Mouse (Mus musculus) small intestine, adult 2 months (tissue): ENCODE results near the gene Gtpbp4. TPM values are rescaled to one million over a fixed set of nuclear protein-coding genes. Genes with fewer than 3 reads are reported as not detected.
A peak's percentile ranks its signal among the peaks of the same experiment; 100 is the strongest.

Source experiments
- H3K27ac ChIP-seq: fragments of 200-500 bp; 2 replicates; pipeline ENCODE4 v1.5.1; 2012; ENCODE audit warnings: low read depth, low read length, control low read depth, inconsistent platforms; ENCODE audit not compliant: insufficient read depth
- H3K27me3 ChIP-seq: fragments of 200-500 bp; 2 replicates; pipeline ENCODE4 v1.6.1; 2012; ENCODE audit warnings: mild to moderate bottlenecking, moderate library complexity, low read length, inconsistent platforms; ENCODE audit not compliant: control insufficient read depth, insufficient read depth
- H3K36me3 ChIP-seq: fragments of 200-500 bp; 2 replicates; pipeline ENCODE4 v1.6.1; 2012; ENCODE audit warnings: mild to moderate bottlenecking, low read length, control low read depth, inconsistent platforms; ENCODE audit not compliant: control insufficient read depth, insufficient read depth
- H3K4me1 ChIP-seq: fragments of 200-500 bp; 2 replicates; pipeline ENCODE4 v1.6.1; 2012; ENCODE audit warnings: low read length, inconsistent platforms, mixed read lengths; ENCODE audit not compliant: control insufficient read depth, insufficient read depth, insufficient read length
- H3K4me3 ChIP-seq: fragments of 200-500 bp; 2 replicates; pipeline ENCODE4 v1.5.1; 2012; ENCODE audit warnings: low read depth, mild to moderate bottlenecking, control low read depth, inconsistent platforms, low read length, moderate library complexity
- CTCF ChIP-seq: fragments of 200-500 bp; IDR thresholded peaks from 2 replicates; pipeline ENCODE4 v1.5.1; 2012; ENCODE audit warnings: low read depth, mild to moderate bottlenecking, control low read depth, inconsistent platforms, low read length, moderate library complexity, mixed read lengths; ENCODE audit not compliant: insufficient replicate concordance, insufficient read length; ENCODE audit errors: extremely low read depth
- POLR2A ChIP-seq: fragments of 200-500 bp; IDR thresholded peaks from 2 replicates; pipeline ENCODE4 v1.6.1; 2012; ENCODE audit warnings: low read depth, mild to moderate bottlenecking, control low read depth, inconsistent platforms, low read length, moderate library complexity
- WGBS: fragments of 180-500 bp; shearing (Covaris S2); methylation state at CpG from one replicate; pipeline ENCODE4 v1.1.7; 2018; 5-methylcytosine and 5-hydroxymethylcytosine counted together
- polyA plus RNA-seq: library from polyadenylated mRNA; depleted of rRNA; stranded (reverse); fragments of >200 nt; gene quantifications from 2 replicates; pipeline ENCODE4 v1.2.3, GENCODE M21; 2012

Gtpbp4 gene
- polyA plus RNA-seq, 1 experiment = 1.2 TPM

DNA sequence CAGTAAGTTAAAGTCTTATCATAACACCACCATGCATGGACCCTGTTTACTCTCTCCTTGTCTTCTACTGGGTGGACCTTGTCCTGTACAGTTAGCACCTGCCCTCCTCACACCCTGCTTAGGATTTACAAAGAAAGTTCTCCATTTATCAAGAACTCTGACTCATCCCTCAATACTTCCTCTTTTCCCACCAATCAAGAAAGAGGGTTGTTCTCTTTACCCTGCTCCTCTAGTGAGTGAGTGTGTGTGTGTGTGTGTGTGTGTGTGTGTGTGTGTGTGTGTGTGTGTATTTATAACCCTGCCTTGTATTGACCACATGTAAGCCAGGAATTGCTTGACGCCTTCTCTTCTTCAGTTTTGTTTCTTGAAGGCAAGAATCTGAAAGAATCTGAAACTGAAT lies 26.7 kb upstream of the Gtpbp4 start:
- TF ChIP-seq CTCF = no peak
- no peak for TF ChIP-seq POLR2A
- peaks cover 20% of the 10 kb centered on the region; the same call in 1 of the 2 replicates for H3K4me1 ChIP-seq
- no peaks in the 10 kb centered on the region for H3K27me3 ChIP-seq
- 32% methylated on average over 1 of the region's 1 CpGs for whole genome bisulfite sequencing
- H3K4me3 ChIP-seq = no peak overlapping the region
- H3K36me3 ChIP-seq = no peaks in the 10 kb centered on the region
- H3K27ac ChIP-seq = peak overlapping the region; percentile 92

DNA sequence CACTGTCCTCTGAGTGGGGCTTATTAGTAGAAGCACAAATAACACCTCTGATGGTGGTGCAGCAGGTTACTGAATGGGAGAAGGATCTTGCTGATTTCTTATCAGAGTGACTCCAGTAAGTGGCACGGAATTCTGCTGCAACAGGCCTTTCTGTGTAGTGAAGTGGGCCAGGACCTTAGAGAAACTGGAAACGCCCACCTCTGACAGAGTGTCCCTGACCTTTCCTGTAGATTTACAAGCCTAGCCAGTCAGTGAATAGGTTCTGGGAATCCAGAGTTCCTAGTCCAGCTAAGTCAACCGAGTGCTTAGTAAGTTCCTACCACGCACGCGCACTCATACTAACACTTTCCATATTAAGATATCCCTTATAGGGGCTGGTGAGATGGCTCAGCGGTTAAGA lies 25.7 kb upstream of the Gtpbp4 start:
- Histone ChIP-seq H3K27me3 (no peaks in the 10 kb centered on the region), H3K4me3 (no peak overlapping the region), H3K27ac (no peak overlapping the region), H3K36me3 (no peaks in the 10 kb centered on the region), H3K4me1 (peaks cover 20% of the 10 kb centered on the region; the same call in 1 of the 2 replicates)
- 89% methylated on average over 7 of the region's 7 CpGs for WGBS
- TF ChIP-seq CTCF = no peak
- TF ChIP-seq POLR2A = no peak

DNA sequence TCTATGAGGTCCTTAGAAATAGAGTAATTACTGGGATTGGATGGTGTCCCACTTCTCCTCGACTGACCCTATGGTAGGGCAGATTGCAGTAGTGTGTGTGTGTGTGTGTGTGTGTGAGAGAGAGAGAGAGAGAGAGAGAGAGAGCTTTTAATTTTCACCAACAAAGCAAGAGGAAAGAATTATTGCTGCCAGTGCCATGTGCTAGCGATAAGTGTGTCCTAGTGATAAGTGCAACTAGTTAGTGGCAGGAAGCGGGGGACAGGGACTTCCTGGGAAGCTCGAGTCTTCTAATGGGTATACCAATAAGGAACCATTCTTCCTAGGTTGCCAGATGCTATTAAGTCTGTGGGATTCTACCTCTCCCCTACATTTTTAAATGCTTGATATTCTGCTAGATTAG lies 23.8 kb upstream of the Gtpbp4 start:
- TF ChIP-seq POLR2A (no peak), CTCF (no peak)
- 66% methylated on average over 4 of the region's 4 CpGs for WGBS
- H3K27ac ChIP-seq = no peak overlapping the region
- no peaks in the 10 kb centered on the region for H3K36me3 ChIP-seq
- no peak overlapping the region for H3K4me3 ChIP-seq
- H3K4me1 ChIP-seq = peaks cover 20% of the 10 kb centered on the region; the same call in 1 of the 2 replicates
- no peaks in the 10 kb centered on the region for H3K27me3 ChIP-seq

DNA sequence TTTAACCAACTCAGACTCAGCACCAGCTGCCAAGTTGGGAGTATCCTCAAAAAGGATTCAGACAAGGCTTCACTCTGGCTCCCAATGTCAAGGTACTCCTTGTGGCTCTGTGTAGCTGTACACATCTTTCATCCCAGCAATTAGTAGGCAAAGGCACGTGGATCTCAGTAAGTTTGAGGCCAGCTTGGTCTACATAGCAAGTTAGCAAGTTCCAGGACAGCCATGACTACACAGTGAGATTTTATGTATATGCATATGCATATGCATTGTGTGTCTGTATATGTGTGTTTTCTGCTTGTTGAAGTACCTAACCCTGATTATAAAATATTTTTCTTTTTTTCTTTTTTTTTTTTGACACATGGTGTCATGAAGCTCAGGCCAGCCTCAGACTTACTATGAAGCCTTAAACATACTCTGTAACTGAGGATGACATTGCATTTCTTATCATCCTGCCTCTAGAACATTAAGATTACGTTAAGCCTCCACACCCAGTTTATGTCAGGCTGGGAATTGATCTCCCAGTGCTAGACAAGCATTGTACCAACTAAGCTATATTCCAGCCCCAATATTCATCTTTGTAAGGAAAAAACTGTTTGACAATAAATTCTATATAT lies 23.2 kb upstream of the Gtpbp4 start:
- Histone ChIP-seq H3K4me1 (peaks cover 20% of the 10 kb centered on the region; the same call in 1 of the 2 replicates), H3K27ac (no peak overlapping the region), H3K36me3 (no peaks in the 10 kb centered on the region), H3K4me3 (no peak overlapping the region), H3K27me3 (no peaks in the 10 kb centered on the region)
- TF ChIP-seq CTCF (no peak), POLR2A (no peak)
- 44% methylated on average over 2 of the region's 2 CpGs for WGBS

DNA sequence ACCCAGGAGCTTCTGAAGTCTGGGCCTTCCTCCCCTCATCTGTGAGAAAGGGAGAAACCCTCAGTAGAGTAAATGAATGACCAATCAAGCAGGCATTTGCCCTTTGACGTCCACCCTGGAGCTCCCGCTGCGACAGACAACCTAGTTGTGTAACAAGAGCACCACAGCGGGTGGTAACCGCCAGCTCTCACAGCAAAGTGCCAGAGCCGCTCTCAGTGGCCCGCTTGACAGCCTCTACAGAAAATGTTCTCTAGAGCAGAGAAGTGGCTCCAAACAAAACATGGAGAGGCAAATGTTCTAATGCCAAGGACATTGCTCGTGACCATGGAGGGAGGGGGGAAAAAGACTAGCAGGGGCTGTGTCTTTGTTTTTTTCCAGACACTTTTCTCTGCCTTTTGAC lies 21.3 kb upstream of the Gtpbp4 start:
- Histone ChIP-seq H3K4me1 (peaks cover 13% of the 10 kb centered on the region; the same call in 1 of the 2 replicates), H3K27ac (no peak overlapping the region), H3K36me3 (no peaks in the 10 kb centered on the region), H3K27me3 (no peaks in the 10 kb centered on the region), H3K4me3 (no peak overlapping the region)
- TF ChIP-seq POLR2A (no peak), CTCF (no peak)
- WGBS = 73% methylated on average over 8 of the region's 8 CpGs

DNA sequence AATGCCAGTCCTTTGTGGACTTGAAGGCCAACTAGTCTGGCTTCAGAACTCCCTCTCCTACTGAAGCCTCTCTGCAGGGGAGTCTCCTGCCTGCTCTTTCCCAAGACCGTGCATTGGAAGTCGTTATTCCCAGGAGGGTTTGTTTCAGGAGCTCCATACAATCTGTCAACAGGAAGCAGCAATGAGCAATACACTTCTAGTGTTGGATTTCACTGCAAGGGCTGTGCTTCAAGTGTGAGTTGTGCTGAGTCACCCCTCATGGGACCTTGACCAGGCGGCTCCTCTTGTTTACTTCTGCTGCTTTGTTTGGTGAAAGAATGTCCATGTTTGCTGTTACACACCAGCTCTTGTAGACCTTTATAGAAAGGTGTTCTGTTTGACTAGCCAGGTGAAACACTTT lies 18.5 kb upstream of the Gtpbp4 start:
- 21% methylated on average over 3 of the region's 3 CpGs for WGBS
- H3K27ac ChIP-seq = no peak overlapping the region
- no peak overlapping the region for H3K4me3 ChIP-seq
- TF ChIP-seq POLR2A (no peak), CTCF (no peak)
- H3K4me1 ChIP-seq = peaks cover 3% of the 10 kb centered on the region; the same call in 1 of the 2 replicates
- no peaks in the 10 kb centered on the region for H3K27me3 ChIP-seq
- H3K36me3 ChIP-seq = no peaks in the 10 kb centered on the region

DNA sequence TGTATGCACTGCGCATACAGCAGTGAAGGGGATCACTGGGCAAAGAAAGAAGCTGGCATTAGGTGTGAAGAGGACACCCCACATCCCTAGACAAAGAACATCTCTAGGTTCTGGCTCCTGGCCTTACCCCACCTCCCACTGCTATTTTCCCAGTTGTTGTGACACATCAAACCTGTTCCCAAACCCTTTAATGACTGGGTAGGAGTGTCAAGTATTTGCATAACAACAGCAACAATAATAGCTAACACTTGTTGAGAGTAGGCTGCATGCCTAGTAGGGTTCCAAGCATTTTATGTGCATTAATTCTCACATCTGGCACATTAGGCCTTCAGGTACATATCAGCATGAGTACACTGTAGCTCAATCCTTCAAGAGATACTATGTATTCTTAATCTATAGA lies 17.6 kb upstream of the Gtpbp4 start:
- TF ChIP-seq POLR2A (no peak), CTCF (no peak)
- no peak overlapping the region for H3K27ac ChIP-seq
- no peak overlapping the region for H3K4me3 ChIP-seq
- 79% methylated on average over 1 of the region's 1 CpGs for WGBS
- H3K36me3 ChIP-seq = no peaks in the 10 kb centered on the region
- H3K27me3 ChIP-seq = no peaks in the 10 kb centered on the region
- no peaks in the 10 kb centered on the region for H3K4me1 ChIP-seq
